Mouse (Mus musculus): ENCODE results near the gene Adk.

DNA sequence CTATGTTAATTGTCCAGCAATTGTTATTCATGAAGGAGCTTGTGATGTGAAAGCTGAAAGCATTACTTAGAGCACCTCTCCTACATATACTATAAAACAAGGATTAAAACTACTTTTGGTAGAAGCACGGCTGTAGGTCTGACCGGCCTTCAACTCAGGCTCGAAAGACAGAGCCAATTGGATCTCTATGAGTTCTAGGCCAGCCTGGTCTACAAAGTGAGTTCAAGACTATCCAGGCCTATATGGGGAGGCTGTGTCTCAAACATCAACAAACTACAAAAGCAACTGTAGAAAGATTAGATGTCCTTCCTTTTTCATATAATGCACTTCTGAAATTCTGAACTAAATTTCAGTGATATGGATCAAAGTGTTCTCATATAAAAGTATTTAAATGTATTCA, 113.7 kb downstream of the Adk start:
- TF ChIP-seq POLR2A (IDR thresholded peaks at IDR 0.05; ENCODE audit: borderline replicate concordance, low read depth, low read length) (no peak), CTCF (IDR thresholded peaks at IDR 0.05; ENCODE audit: low read depth, low read length) (no peak)

All from bone marrow macrophage, adult 2 months (primary cell).